Comparison of ENCODE assay signal across 12 mouse cellular contexts in the genomic region with DNA sequence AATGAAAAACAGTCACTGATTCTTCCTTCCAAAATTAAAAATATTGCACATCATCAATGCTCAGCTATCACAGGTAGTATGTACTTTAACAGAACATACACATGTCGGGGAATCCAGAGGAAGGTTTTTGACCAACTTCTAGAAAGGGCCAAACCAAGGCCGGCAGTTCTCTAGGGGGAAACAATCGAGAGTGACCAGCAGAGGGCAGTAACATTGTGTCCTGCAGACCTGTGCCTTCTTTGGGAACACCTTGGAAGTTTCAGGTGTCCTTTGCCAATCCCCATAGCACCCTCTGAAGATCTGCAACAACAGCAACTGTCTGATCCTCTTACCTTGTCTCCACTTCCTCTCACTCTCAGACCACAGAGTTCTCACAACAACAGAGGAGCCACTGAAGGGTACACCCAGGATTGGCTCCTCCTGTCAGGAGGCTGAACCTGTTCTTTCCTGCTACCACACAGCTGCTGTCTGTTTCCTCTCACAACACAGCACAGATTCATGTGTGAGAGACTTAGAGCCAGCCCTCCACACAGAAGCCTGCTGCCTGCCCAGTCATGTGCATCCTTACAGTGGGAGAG. TPM values are rescaled to one million over a fixed set of nuclear protein-coding genes. Genes with fewer than 3 reads are reported as not detected.
A peak's percentile ranks its signal among the peaks of the same experiment; 100 is the strongest.
DNase-seq lines count a peak whose midpoint lies in the region; ATAC-seq and TF ChIP-seq lines count a peak whose summit lies in the region.
"Not testable (repeated sequence)": the region's sequence is repeated elsewhere in the genome, so short reads cannot be mapped to it uniquely, and the experiment has no call there.
"Had no signal": no experiment of that assay in that cellular context is flagged by ENCODE, and none has a peak within 500 bp of the region (broad histone marks: within the 10 kb centered on the region; RNA-seq: fewer than 3 reads in every experiment).

No protein-coding gene starts in this region.

- not testable (repeated sequence) for H3K36me3 ChIP-seq in embryonic facial prominence, embryonic 11.5 days (replicated peaks; ENCODE audit: control insufficient read depth, insufficient read depth, low read depth, low read length); intestine, postnatal 0 days (ENCODE audit: control insufficient read depth, insufficient read depth); limb, embryonic 11.5 days (ENCODE audit: control insufficient read depth, insufficient read depth, low read length); testis, adult 2 months (ENCODE audit: control insufficient read depth, insufficient read depth, low read length)

- 37% methylated on average over 3 of the region's 3 CpGs for WGBS in embryonic facial prominence, embryonic 11.5 days
- 34% methylated on average over 3 of the region's 3 CpGs for WGBS in intestine, postnatal 0 days
- 38% methylated on average over 3 of the region's 3 CpGs for WGBS in limb, embryonic 11.5 days

- peak; percentile 69 for TF ChIP-seq CTCF in intestine, postnatal 0 days (IDR thresholded peaks at IDR 0.05; ENCODE audit: low read depth)
- peak; percentile 18; the same call in 1 of the 2 replicates for TF ChIP-seq CTCF in testis, adult 2 months (IDR thresholded peaks at IDR 0.05; ENCODE audit: control insufficient read depth, insufficient read depth, insufficient replicate concordance, low read depth, low read length)

- TF ChIP-seq POLR2A in testis, adult 2 months (IDR thresholded peaks at IDR 0.05; ENCODE audit: control insufficient read depth, low read depth, low read length): not testable (repeated sequence)

- H3K4me2 ChIP-seq in embryonic facial prominence, embryonic 11.5 days (ENCODE audit: low read depth, low read length); intestine, postnatal 0 days (replicated peaks; ENCODE audit: low read depth); limb, embryonic 11.5 days (ENCODE audit: low read depth, severe bottlenecking): not testable (repeated sequence)

- H3K27ac ChIP-seq in embryonic facial prominence, embryonic 11.5 days (replicated peaks; ENCODE audit: low read depth, low read length); intestine, postnatal 0 days (ENCODE audit: low read depth, low read length); limb, embryonic 11.5 days (replicated peaks; ENCODE audit: low read depth, low read length); testis, adult 2 months (ENCODE audit: control insufficient read depth, insufficient read depth, low read depth, low read length): not testable (repeated sequence)

- peak; percentile 31 for DNase-seq in ES-CJ7 (ENCODE audit: low read depth, low spot score)
- peak; percentile 9 for DNase-seq in adrenal gland, postnatal 25 days
- peak; percentile 45 for DNase-seq in embryonic facial prominence, embryonic 11.5 days (ENCODE audit: low spot score)
- DNase-seq in limb, embryonic 11.5 days (ENCODE audit: low spot score): peak; percentile 42

- H3K9ac ChIP-seq in embryonic facial prominence, embryonic 11.5 days (replicated peaks; ENCODE audit: low read length); intestine, postnatal 0 days (ENCODE audit: low read depth, low read length); limb, embryonic 11.5 days (ENCODE audit: low read length): not testable (repeated sequence)

- H3K4me3 ChIP-seq in embryonic facial prominence, embryonic 11.5 days (ENCODE audit: low read depth, low read length); intestine, postnatal 0 days (ENCODE audit: low read depth, low read length); limb, embryonic 11.5 days (ENCODE audit: low read depth, low read length); testis, adult 2 months (ENCODE audit: control insufficient read depth, low read depth, low read length): not testable (repeated sequence)

- not testable (repeated sequence) for H3K27me3 ChIP-seq in embryonic facial prominence, embryonic 11.5 days (ENCODE audit: control insufficient read depth, insufficient read depth, low read length); intestine, postnatal 0 days (replicated peaks; ENCODE audit: control insufficient read depth, insufficient read depth, low read length); limb, embryonic 11.5 days (ENCODE audit: control insufficient read depth, insufficient read depth, low read length); testis, adult 2 months (ENCODE audit: control insufficient read depth, insufficient read depth, low read length)

- ATAC-seq in embryonic facial prominence, embryonic 11.5 days (replicated peaks; ENCODE audit: insufficient number of reproducible peaks, low FRiP score, low TSS enrichment, low read depth); intestine, postnatal 0 days; limb, embryonic 11.5 days (ENCODE audit: insufficient number of reproducible peaks, low FRiP score, low TSS enrichment, low read depth): not testable (repeated sequence)
- ATAC-seq in megakaryocyte-erythroid progenitor cell, adult 5-6 weeks (replicated peaks; ENCODE audit: low FRiP score, low TSS enrichment, poor library complexity, severe bottlenecking): 0 out of 2 replicates have a peak, but pooled peaks have one; percentile 30

- H3K4me1 ChIP-seq in embryonic facial prominence, embryonic 11.5 days (ENCODE audit: control insufficient read depth, insufficient read depth, low read length); intestine, postnatal 0 days (replicated peaks; ENCODE audit: control insufficient read depth, insufficient read depth, low read length); limb, embryonic 11.5 days (ENCODE audit: control insufficient read depth, insufficient read depth, low read length); testis, adult 2 months (ENCODE audit: control insufficient read depth, insufficient read depth, low read length): not testable (repeated sequence)

- not testable (repeated sequence) for H3K9me3 ChIP-seq in embryonic facial prominence, embryonic 11.5 days (replicated peaks; ENCODE audit: control insufficient read depth, low read length); intestine, postnatal 0 days (ENCODE audit: control insufficient read depth); limb, embryonic 11.5 days (ENCODE audit: control insufficient read depth, low read length)

RNA-seq across cellular contexts. Expression of gene Dmbt1, which starts 13.5 kb away (rescaled TPM):
- not detected in 2 replicates for total RNA-seq in adrenal gland, postnatal 25 days (2021)
- not detected in 2 replicates for polyA plus RNA-seq in embryonic facial prominence, embryonic 11.5 days (2014; fragmentation: Nextera tagmentation; extraction: Ambion mirVana)
- 104 and 121 TPM in 2 replicates for polyA plus RNA-seq in intestine, postnatal 0 days (2015; fragmentation: Nextera tagmentation; extraction: Ambion mirVana)
- not detected in 2 replicates for polyA plus RNA-seq in limb, embryonic 11.5 days (2014; fragmentation: Nextera tagmentation; extraction: Ambion mirVana)
- total RNA-seq in megakaryocyte-erythroid progenitor cell, adult 5-6 weeks (2014; fragmentation: Nextera tagmentation): not detected in 2 replicates
- total RNA-seq in megakaryocyte-erythroid progenitor cell, adult 5-6 weeks (2017): not detected in 2 replicates
- polyA plus RNA-seq in testis, adult 2 months (2012; rRNA removed): 0.36 and 0.48 TPM in 2 replicates
- total RNA-seq: gastrocnemius, postnatal 4 days; layer of hippocampus, adult 18-20 months; left cerebral cortex, postnatal 10 days had no signal
- polyA plus RNA-seq: hindbrain, embryonic 16.5 days; liver, embryonic 12.5 days had no signal

Comparison
In these comparisons a context has a peak if more than half of its experiments do, and no peak if none do; other contexts are left out.
1. RNA of gene Dmbt1, which starts 13.5 kb away (polyA plus RNA-seq): 104 to 121 TPM in intestine, postnatal 0 days; 0.36 to 0.48 TPM in testis, adult 2 months, not detected in embryonic facial prominence, embryonic 11.5 days and not detected in limb, embryonic 11.5 days; every median in the first group is over 10 times any median in the second.
2. Peak in every context shown above with its lines, with median percentiles within 50 percentile points of each other: DNase-seq.